8 mouse cellular contexts compared by ENCODE assay signal in the genomic region with DNA sequence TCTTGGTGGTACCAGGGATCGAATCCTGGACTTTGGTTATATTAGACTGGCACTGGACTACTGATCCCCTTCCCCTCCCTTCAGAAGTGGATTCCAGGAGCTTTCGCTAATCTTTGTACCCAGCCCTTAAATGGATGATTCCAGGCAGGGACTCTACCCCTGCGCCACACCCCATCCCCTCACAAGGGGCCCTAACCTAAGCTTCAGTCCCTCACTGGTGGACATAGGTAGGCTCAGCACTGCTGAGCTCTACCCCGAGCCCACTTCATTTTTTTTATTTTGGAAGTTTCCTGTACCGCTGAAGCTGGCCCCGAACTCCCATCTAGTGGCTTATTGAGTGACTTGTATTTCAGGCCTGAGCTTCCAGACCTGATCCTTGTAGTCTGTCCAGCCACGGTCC. TPM values are rescaled to one million over a fixed set of nuclear protein-coding genes. Genes with fewer than 3 reads are reported as not detected.
A peak's percentile ranks its signal among the peaks of the same experiment; 100 is the strongest.
DNase-seq lines count a peak whose midpoint lies in the region; ATAC-seq and TF ChIP-seq lines count a peak whose summit lies in the region.

No protein-coding gene starts in this region.

- no peaks in the 10 kb centered on the region for H3K27me3 ChIP-seq in cerebellum, adult 2 months (ENCODE audit: control insufficient read depth, insufficient read depth, low read length)
- no peaks in the 10 kb centered on the region for H3K27me3 ChIP-seq in testis, adult 2 months (ENCODE audit: control insufficient read depth, insufficient read depth, low read length)
- H3K27me3 ChIP-seq in liver, adult 2 months (ENCODE audit: control insufficient read depth, insufficient read depth, low read length): no peaks in the 10 kb centered on the region
- no peaks in the 10 kb centered on the region for H3K27me3 ChIP-seq in stomach, embryonic 16.5 days (ENCODE audit: control insufficient read depth, insufficient read depth, low read length)

- H3K4me3 ChIP-seq in cerebellum, adult 2 months (replicated peaks; ENCODE audit: insufficient read depth, low read depth, low read length): peak overlapping the region; percentile 92
- H3K4me3 ChIP-seq in testis, adult 2 months (ENCODE audit: control insufficient read depth, low read depth, low read length): peak overlapping the region; percentile 98
- H3K4me3 ChIP-seq in liver, adult 2 months (ENCODE audit: insufficient read depth, low read depth, low read length): peak overlapping the region; percentile 95
- peak overlapping the region; percentile 79 for H3K4me3 ChIP-seq in stomach, embryonic 16.5 days (replicated peaks; ENCODE audit: low read length)

- 27% methylated on average over 7 of the region's 7 CpGs for WGBS in cerebellum, adult 2 months
- WGBS in liver, adult 2 months: 27% methylated on average over 7 of the region's 7 CpGs
- WGBS in stomach, embryonic 16.5 days: 25% methylated on average over 7 of the region's 7 CpGs

- TF ChIP-seq POLR2A in cerebellum, adult 2 months (IDR thresholded peaks at IDR 0.05; ENCODE audit: borderline replicate concordance, insufficient read depth, low read length): no peak
- TF ChIP-seq POLR2A in testis, adult 2 months (IDR thresholded peaks at IDR 0.05; ENCODE audit: control insufficient read depth, low read depth, low read length): no peak
- TF ChIP-seq POLR2A in liver, adult 2 months (IDR thresholded peaks at IDR 0.05; ENCODE audit: extremely low read depth, insufficient read depth, low read length): no peak

- no peaks in the 10 kb centered on the region for H3K9me3 ChIP-seq in stomach, embryonic 16.5 days (replicated peaks; ENCODE audit: control insufficient read depth, low read length)

- H3K4me1 ChIP-seq in cerebellum, adult 2 months (ENCODE audit: control insufficient read depth, insufficient read depth, low read length): peaks cover 27% of the 10 kb centered on the region
- peaks cover 12% of the 10 kb centered on the region for H3K4me1 ChIP-seq in testis, adult 2 months (ENCODE audit: control insufficient read depth, insufficient read depth, low read length)
- peaks cover 11% of the 10 kb centered on the region for H3K4me1 ChIP-seq in liver, adult 2 months (ENCODE audit: control insufficient read depth, insufficient read depth, low read length)
- peaks cover 19% of the 10 kb centered on the region for H3K4me1 ChIP-seq in stomach, embryonic 16.5 days (ENCODE audit: control insufficient read depth, insufficient read depth, low read length)

- H3K36me3 ChIP-seq in testis, adult 2 months (ENCODE audit: control insufficient read depth, insufficient read depth, low read length): no peaks in the 10 kb centered on the region
- H3K36me3 ChIP-seq in liver, adult 2 months (ENCODE audit: control insufficient read depth, insufficient read depth, low read length): no peaks in the 10 kb centered on the region
- peaks cover 14% of the 10 kb centered on the region for H3K36me3 ChIP-seq in stomach, embryonic 16.5 days (ENCODE audit: control insufficient read depth, insufficient read depth, low read length)

- peaks cover 33% of the 10 kb centered on the region for H3K79me2 ChIP-seq in liver, adult 2 months (ENCODE audit: control insufficient read depth, insufficient read depth, low read length)

- H3K27ac ChIP-seq in cerebellum, adult 2 months (ENCODE audit: insufficient read depth, low read length): peak overlapping the region; percentile 51
- peak overlapping the region; percentile 98 for H3K27ac ChIP-seq in testis, adult 2 months (ENCODE audit: control insufficient read depth, insufficient read depth, low read depth, low read length)
- H3K27ac ChIP-seq in liver, adult 2 months (replicated peaks; ENCODE audit: insufficient read depth, low read depth, low read length): peak overlapping the region; percentile 79
- H3K27ac ChIP-seq in stomach, embryonic 16.5 days (ENCODE audit: low read length): peak overlapping the region; percentile 89

- H3K4me2 ChIP-seq in stomach, embryonic 16.5 days (ENCODE audit: low read depth, low read length): peak overlapping the region; percentile 89

- ATAC-seq in stomach, embryonic 16.5 days (ENCODE audit: insufficient read depth, low FRiP score): no peak

- peak overlapping the region; percentile 83 for H3K9ac ChIP-seq in liver, adult 2 months (ENCODE audit: low read depth, low read length)
- H3K9ac ChIP-seq in stomach, embryonic 16.5 days (ENCODE audit: low read length): peak overlapping the region; percentile 84

- DNase-seq in cerebellum, adult 2 months: no peak
- no peak for DNase-seq in cerebellum, adult 18-20 months
- no peak for DNase-seq in testis, postnatal 10 days (ENCODE audit: low spot score)
- DNase-seq in liver, adult 2 months (ENCODE audit: extremely low read depth, low read depth, low spot score): no peak
- no peak for DNase-seq in layer of hippocampus, adult 9-11 months
- no peak for DNase-seq in cerebellum, adult 11 months

- TF ChIP-seq CTCF in cerebellum, adult 2 months (IDR thresholded peaks at IDR 0.05; ENCODE audit: borderline replicate concordance, insufficient read depth, low read depth, low read length): no peak
- no peak for TF ChIP-seq CTCF in testis, adult 2 months (IDR thresholded peaks at IDR 0.05; ENCODE audit: control insufficient read depth, insufficient read depth, insufficient replicate concordance, low read depth, low read length)
- no peak for TF ChIP-seq CTCF in liver, adult 2 months (IDR thresholded peaks at IDR 0.05; ENCODE audit: low read depth, low read length)

RNA-seq across cellular contexts. Expression of gene Adat3, which starts 0.7 kb away (rescaled TPM):
- polyA plus RNA-seq in cerebellum, adult 2 months (2012; rRNA removed): 7.0 and 7.5 TPM in 2 replicates
- 46.6 and 56.1 TPM in 2 replicates for polyA plus RNA-seq in testis, adult 2 months (2012; rRNA removed)
- total RNA-seq in liver, adult 2 months (2014; rRNA removed): 0.28 and 1.4 TPM in 2 replicates
- 3.3 and 5.5 TPM in 2 replicates for polyA plus RNA-seq in liver, adult 2 months (2012; rRNA removed)
- 5.6 and 6.7 TPM in 2 replicates for polyA plus RNA-seq in stomach, embryonic 16.5 days (2015; fragmentation: Nextera tagmentation; extraction: Ambion mirVana)

RNA-seq across cellular contexts. Expression of gene Scamp4, which starts 0.7 kb away (rescaled TPM):
- polyA plus RNA-seq in cerebellum, adult 2 months (2012; rRNA removed): 57.9 and 62.0 TPM in 2 replicates
- polyA plus RNA-seq in testis, adult 2 months (2012; rRNA removed): 58.8 and 61.6 TPM in 2 replicates
- total RNA-seq in liver, adult 2 months (2014; rRNA removed): 7.6 and 11.4 TPM in 2 replicates
- 61.2 and 63.2 TPM in 2 replicates for polyA plus RNA-seq in liver, adult 2 months (2012; rRNA removed)
- polyA plus RNA-seq in stomach, embryonic 16.5 days (2015; fragmentation: Nextera tagmentation; extraction: Ambion mirVana): 92.1 and 99.9 TPM in 2 replicates

RNA-seq across cellular contexts. Expression of gene Gm49322, which starts 2.5 kb away (rescaled TPM):
- polyA plus RNA-seq in cerebellum, adult 2 months (2012; rRNA removed): 3.5 and 4.2 TPM in 2 replicates
- polyA plus RNA-seq in testis, adult 2 months (2012; rRNA removed): 1.9 and 2.1 TPM in 2 replicates
- total RNA-seq in liver, adult 2 months (2014; rRNA removed): 0.28 and 0.34 TPM in 2 replicates
- 0.54 and 0.70 TPM in 2 replicates for polyA plus RNA-seq in liver, adult 2 months (2012; rRNA removed)
- 3.7 and 4.8 TPM in 2 replicates for polyA plus RNA-seq in stomach, embryonic 16.5 days (2015; fragmentation: Nextera tagmentation; extraction: Ambion mirVana)

RNA-seq across cellular contexts. Expression of gene Abhd17a, which starts 13.2 kb away (rescaled TPM):
- 230 and 232 TPM in 2 replicates for polyA plus RNA-seq in cerebellum, adult 2 months (2012; rRNA removed)
- 246 and 291 TPM in 2 replicates for polyA plus RNA-seq in testis, adult 2 months (2012; rRNA removed)
- 45.7 and 59.3 TPM in 2 replicates for total RNA-seq in liver, adult 2 months (2014; rRNA removed)
- 194 and 205 TPM in 2 replicates for polyA plus RNA-seq in liver, adult 2 months (2012; rRNA removed)
- polyA plus RNA-seq in stomach, embryonic 16.5 days (2015; fragmentation: Nextera tagmentation; extraction: Ambion mirVana): 42.9 and 44.3 TPM in 2 replicates

RNA-seq across cellular contexts. Expression of gene Csnk1g2, which starts 19.3 kb away (rescaled TPM):
- polyA plus RNA-seq in cerebellum, adult 2 months (2012; rRNA removed): 208 and 218 TPM in 2 replicates
- polyA plus RNA-seq in testis, adult 2 months (2012; rRNA removed): 1,079 and 1,184 TPM in 2 replicates
- total RNA-seq in liver, adult 2 months (2014; rRNA removed): 54.4 and 56.1 TPM in 2 replicates
- polyA plus RNA-seq in liver, adult 2 months (2012; rRNA removed): 110 and 123 TPM in 2 replicates
- 18.1 TPM in 2 replicates for polyA plus RNA-seq in stomach, embryonic 16.5 days (2015; fragmentation: Nextera tagmentation; extraction: Ambion mirVana)
